Mouse (Mus musculus) bone marrow, adult 2 months (tissue): ENCODE measurements around the gene Tomm34. TPM values are rescaled to one million over a fixed set of nuclear protein-coding genes. Genes with fewer than 3 reads are reported as not detected.

ENCODE experiments used
- H3K27ac ChIP-seq: fragments of 200-500 bp; 2 replicates; pipeline ENCODE4 v1.5.1; 2012; ENCODE audit warnings: low read depth, mild to moderate bottlenecking, control low read depth, inconsistent platforms, low read length; ENCODE audit not compliant: control insufficient read depth, poor library complexity, insufficient read depth
- H3K4me1 ChIP-seq: fragments of 200-500 bp; 2 replicates; pipeline ENCODE4 v1.6.1; 2011; ENCODE audit warnings: low read length; ENCODE audit not compliant: control insufficient read depth, insufficient read depth
- H3K4me3 ChIP-seq: fragments of 200-500 bp; replicated peaks from 2 replicates; pipeline ENCODE3; 2011; ENCODE audit warnings: mild to moderate bottlenecking, low read depth, low read length, control low read depth; ENCODE audit not compliant: control insufficient read depth
- CTCF ChIP-seq: fragments of 200-500 bp; IDR thresholded peaks from 2 replicates; pipeline ENCODE4 v1.5.1; 2011; ENCODE audit warnings: low read length, control low read depth; ENCODE audit not compliant: control insufficient read depth, insufficient read depth
- POLR2A ChIP-seq: fragments of 200-500 bp; IDR thresholded peaks from 2 replicates; pipeline ENCODE4 v1.6.1; 2011; ENCODE audit warnings: low read depth, mild to moderate bottlenecking, control low read depth, low read length, borderline replicate concordance; ENCODE audit not compliant: control insufficient read depth
- WGBS: fragments of 180-500 bp; shearing (Covaris S2); methylation state at CpG from one replicate; pipeline ENCODE4 v1.1.7; 2018; 5-methylcytosine and 5-hydroxymethylcytosine counted together
- polyA plus RNA-seq: library from polyadenylated mRNA; stranded (reverse); fragments of >200 nt; gene quantifications from 2 replicates; pipeline ENCODE4 v1.2.4, GENCODE M21; 2011; ENCODE audit warnings: low replicate concordance; ENCODE audit not compliant: missing spikeins, insufficient read depth, insufficient read length

The Tomm34 gene
- polyA plus RNA-seq, 1 experiment: 50.9 TPM

- Histone ChIP-seq H3K4me3 (no peak overlapping the region), H3K27ac (no peak overlapping the region), H3K4me1 (peaks cover 2% of the 10 kb centered on the region)
- no peak for TF ChIP-seq POLR2A
- TF ChIP-seq CTCF: no peak
- WGBS: 82% methylated on average over 5 of the region's 5 CpGs
These were observed 66.5 kb downstream of the Tomm34 start for GRCm38 (mm10) chr2:164004503-164004902.

Other genes starting within 250 kb of the Tomm34 start
- gene Kcnk15, start 217.5 kb downstream of the Tomm34 start, polyA plus RNA-seq: not detected in 2 replicates
- 0.30 TPM in 1 of 2 replicates, not detected in the other for gene Rims4, start 152.5 kb downstream of the Tomm34 start, polyA plus RNA-seq
- 38.3 and 61.2 TPM in 2 replicates for gene Ywhab, start 76.2 kb downstream of the Tomm34 start, polyA plus RNA-seq
- gene Pabpc1l, start 45.7 kb downstream of the Tomm34 start, polyA plus RNA-seq: 8.6 and 10.8 TPM in 2 replicates
- 27.5 and 28.7 TPM in 2 replicates for gene Stk4, start 847 bp downstream of the Tomm34 start, polyA plus RNA-seq
- not detected in 2 replicates for gene Kcns1, start 99.9 kb upstream of the Tomm34 start, polyA plus RNA-seq
- not detected in 2 replicates for gene Wfdc5, start 111.6 kb upstream of the Tomm34 start, polyA plus RNA-seq
- gene Wfdc12, start 119.4 kb upstream of the Tomm34 start, polyA plus RNA-seq: not detected in 2 replicates
- not detected in 2 replicates for gene Wfdc15a, start 129.0 kb upstream of the Tomm34 start, polyA plus RNA-seq
- 3.2 TPM in 1 of 2 replicates, not detected in the other for gene Wfdc15b, start 150.5 kb upstream of the Tomm34 start, polyA plus RNA-seq
- not detected in 2 replicates for gene Svs2, start 167.3 kb upstream of the Tomm34 start, polyA plus RNA-seq
- gene Svs3b, start 185.5 kb upstream of the Tomm34 start, polyA plus RNA-seq: not detected in 2 replicates
- not detected in 2 replicates for gene Svs4, start 207.3 kb upstream of the Tomm34 start, polyA plus RNA-seq
- not detected in 2 replicates for gene Svs3a, start 218.1 kb upstream of the Tomm34 start, polyA plus RNA-seq
- not detected in 2 replicates for gene Svs6, start 245.6 kb upstream of the Tomm34 start, polyA plus RNA-seq